Mouse (Mus musculus) C2C12 (cell line): ENCODE data around the gene Gm33543. TPM values are rescaled to one million over a fixed set of nuclear protein-coding genes. Genes with fewer than 3 reads are reported as not detected.

Experiments
- H3K27me3 ChIP-seq: one replicate; pipeline ENCODE4 v1.6.1; 2011; ENCODE audit not compliant: control insufficient read depth, insufficient read depth, insufficient read length
- H3K36me3 ChIP-seq: one replicate; pipeline ENCODE4 v1.6.1; 2011; ENCODE audit not compliant: control insufficient read depth, insufficient read depth
- H3K4me3 ChIP-seq: one replicate; pipeline ENCODE4 v1.5.1; 2011; ENCODE audit warnings: mild to moderate bottlenecking, control low read depth; ENCODE audit not compliant: poor library complexity, insufficient read depth, severe bottlenecking
- H3K79me2 ChIP-seq: one replicate; pipeline ENCODE4 v1.6.1; 2011; ENCODE audit not compliant: control insufficient read depth, insufficient read depth
- H3K79me3 ChIP-seq: one replicate; pipeline ENCODE4 v1.6.1; 2011; ENCODE audit warnings: low read depth, control low read depth
- H3ac ChIP-seq: one replicate; pipeline ENCODE3; 2011; ENCODE audit warnings: low read depth; ENCODE audit not compliant: control insufficient read depth, insufficient read length
- CEBPB ChIP-seq: IDR thresholded peaks from one replicate; pipeline ENCODE4 v1.6.1; 2011; ENCODE audit warnings: low read depth, mild to moderate bottlenecking, control low read depth, moderate library complexity
- CTCF ChIP-seq: IDR thresholded peaks from one replicate; pipeline ENCODE4 v1.5.1; 2011; ENCODE audit not compliant: control insufficient read depth, insufficient read depth, insufficient read length
- FOSL1 ChIP-seq: IDR thresholded peaks from one replicate; pipeline ENCODE4 v1.8.0; 2011; ENCODE audit warnings: mild to moderate bottlenecking, low read length; ENCODE audit not compliant: poor library complexity, insufficient read depth, severe bottlenecking
- MAX ChIP-seq: IDR thresholded peaks from one replicate; pipeline ENCODE4 v1.6.1; 2011; ENCODE audit warnings: mild to moderate bottlenecking, control low read depth
- MYOD1 ChIP-seq: IDR thresholded peaks from one replicate; pipeline ENCODE4 v1.6.1; 2011; ENCODE audit warnings: low read depth; ENCODE audit not compliant: control insufficient read depth, insufficient read length
- MYOG ChIP-seq: IDR thresholded peaks from one replicate; pipeline ENCODE4 v1.6.1; 2011; ENCODE audit not compliant: control insufficient read depth, insufficient read length; ENCODE audit errors: extremely low read depth
- USF1 ChIP-seq: IDR thresholded peaks from one replicate; pipeline ENCODE4 v1.6.1; 2011; ENCODE audit warnings: low read depth, mild to moderate bottlenecking, control low read depth, moderate library complexity
- long read RNA-seq, 2 experiments: library from polyadenylated mRNA; unstranded; transcript quantifications; one replicate each; pipeline ENCODE4 v2.0.0; 2019 to 2020
- polyA plus RNA-seq: library from polyadenylated mRNA; unstranded; fragments of >200 nt; fragmentation: generic; extraction: Trizol; gene quantifications from one replicate; pipeline ENCODE4 v1.2.1, GENCODE M21; 2012; ENCODE audit warnings: missing spikeins

The Gm33543 gene
- polyA plus RNA-seq: not detected
- long read RNA-seq, experiment 1: 0 reads
- long read RNA-seq, experiment 2: 0 reads

GRCm38 (mm10) chr10:95842789-95843637, at the start of gene Gm33543:
TSS of gene Gm33543 (minus strand) at chr10:95842930.
- Histone ChIP-seq H3K36me3 (no peaks in the 10 kb centered on the region), H3ac (no peak within 1 kb of the TSS), H3K79me3 (no peaks in the 10 kb centered on the region), H3K4me3 (no peak within 1 kb of the TSS), H3K79me2 (no peaks in the 10 kb centered on the region), H3K27me3 (no peaks in the 10 kb centered on the region)
- TF ChIP-seq MYOD1 (no peak), MAX (no peak), USF1 (no peak), FOSL1 (no peak), CTCF (no peak), CEBPB (no peak), MYOG (no peak)

GRCm38 (mm10) chr10:95892132-95892531, 49.4 kb upstream of the Gm33543 start:
- H3K79me2 ChIP-seq: no peaks in the 10 kb centered on the region
- no peak for TF ChIP-seq MAX
- no peak for TF ChIP-seq CEBPB
- TF ChIP-seq FOSL1: no peak
- no peaks in the 10 kb centered on the region for H3K36me3 ChIP-seq
- no peak overlapping the region for H3ac ChIP-seq
- H3K4me3 ChIP-seq: no peak overlapping the region
- no peaks in the 10 kb centered on the region for H3K27me3 ChIP-seq
- no peaks in the 10 kb centered on the region for H3K79me3 ChIP-seq

GRCm38 (mm10) chr10:95891214-95891960, 48.7 kb upstream of the Gm33543 start:
- TF ChIP-seq USF1 (no peak), CTCF (no peak), MYOD1 (no peak), CEBPB (no peak), FOSL1 (no peak), MYOG (no peak), MAX (no peak)
- no peak overlapping the region for H3ac ChIP-seq
- H3K4me3 ChIP-seq: no peak overlapping the region
- H3K79me2 ChIP-seq: no peaks in the 10 kb centered on the region
- no peaks in the 10 kb centered on the region for H3K27me3 ChIP-seq
- no peaks in the 10 kb centered on the region for H3K36me3 ChIP-seq
- H3K79me3 ChIP-seq: no peaks in the 10 kb centered on the region

- H3K79me2 ChIP-seq: no peaks in the 10 kb centered on the region
- H3ac ChIP-seq: no peak overlapping the region
- no peak overlapping the region for H3K4me3 ChIP-seq
- H3K36me3 ChIP-seq: no peaks in the 10 kb centered on the region
- no peaks in the 10 kb centered on the region for H3K27me3 ChIP-seq
- TF ChIP-seq USF1: no peak
- TF ChIP-seq CEBPB: no peak
- no peak for TF ChIP-seq MYOD1
- no peak for TF ChIP-seq MAX
- no peak for TF ChIP-seq FOSL1
- TF ChIP-seq CTCF: no peak
- TF ChIP-seq MYOG: no peak
- no peaks in the 10 kb centered on the region for H3K79me3 ChIP-seq
These were observed 41.2 kb upstream of the Gm33543 start for GRCm38 (mm10) chr10:95883761-95884517.

GRCm38 (mm10) chr10:95882036-95882435, 39.3 kb upstream of the Gm33543 start:
- Histone ChIP-seq H3K27me3 (no peaks in the 10 kb centered on the region), H3K79me2 (no peaks in the 10 kb centered on the region), H3K4me3 (no peak overlapping the region), H3K36me3 (no peaks in the 10 kb centered on the region), H3ac (no peak overlapping the region), H3K79me3 (no peaks in the 10 kb centered on the region)
- TF ChIP-seq CTCF (no peak), MYOD1 (no peak), CEBPB (no peak), FOSL1 (no peak), USF1 (no peak), MYOG (no peak), MAX (no peak)
